8 mouse cellular contexts compared by ENCODE assay signal in genomic region chr9:9238438-9239391, GRCm38 (mm10). TPM values are rescaled to one million over a fixed set of nuclear protein-coding genes. Genes with fewer than 3 reads are reported as not detected.
DNase-seq lines count a peak whose midpoint lies in the region; ATAC-seq and TF ChIP-seq lines count a peak whose summit lies in the region.

Arhgap42 (minus strand) TSS chr9:9239101.

- 0 out of 2 replicates have a peak, but pooled peaks cover under 1% of the 10 kb centered on the region for H3K36me3 ChIP-seq in hindbrain, embryonic 10.5 days
- H3K36me3 ChIP-seq in lung, embryonic 14.5 days (ENCODE audit: insufficient read depth): no peaks in the 10 kb centered on the region

- peak within 1 kb of the TSS; percentile 88 for H3K4me3 ChIP-seq in hindbrain, embryonic 10.5 days
- H3K4me3 ChIP-seq in lung, embryonic 14.5 days (ENCODE audit: low read depth, low read length): peak within 1 kb of the TSS; percentile 79

- peak; percentile 90 for DNase-seq in ZHBTc4 (ENCODE audit: low read depth, low spot score)
- peak; percentile 54 to 59 for DNase-seq in cerebellum, postnatal 14 days
- peak; percentile 13 to 31 for DNase-seq in frontal cortex, postnatal 14 days (ENCODE audit: low spot score in 2 of 2)
- peak; percentile 79 for DNase-seq in hindbrain, embryonic 10.5 days (ENCODE audit: low spot score)
- DNase-seq in layer of hippocampus, adult 9-11 months: peak; percentile 18
- DNase-seq in lung, embryonic 14.5 days: peak; percentile 91
- DNase-seq in retina, embryonic 14.5 days (ENCODE audit: low spot score): peak; percentile 81
- peak; percentile 60 to 73 for DNase-seq in urinary bladder, postnatal 36 days (ENCODE audit: low spot score in 2 of 2)

- H3K9me3 ChIP-seq in hindbrain, embryonic 10.5 days: no peaks in the 10 kb centered on the region
- no peaks in the 10 kb centered on the region for H3K9me3 ChIP-seq in lung, embryonic 14.5 days (ENCODE audit: low read depth, low read length)

- peak within 1 kb of the TSS; percentile 97 for H3K27ac ChIP-seq in hindbrain, embryonic 10.5 days
- peak within 1 kb of the TSS; percentile 97 for H3K27ac ChIP-seq in lung, embryonic 14.5 days (ENCODE audit: low read depth)

- TF ChIP-seq CTCF in lung, embryonic 14.5 days (IDR thresholded peaks at IDR 0.05; ENCODE audit: low read depth): peak; percentile 78

- H3K4me2 ChIP-seq in lung, embryonic 14.5 days: peak within 1 kb of the TSS; percentile 71

- peaks cover 24% of the 10 kb centered on the region for H3K4me1 ChIP-seq in hindbrain, embryonic 10.5 days (replicated peaks)
- peaks cover 5% of the 10 kb centered on the region for H3K4me1 ChIP-seq in lung, embryonic 14.5 days (ENCODE audit: insufficient read depth)

- WGBS in hindbrain, embryonic 10.5 days: under 1% methylated on average over 61 of the region's 78 CpGs
- under 1% methylated on average over 76 of the region's 78 CpGs for WGBS in lung, embryonic 14.5 days

- peak; percentile 97 for ATAC-seq in lung, embryonic 14.5 days (ENCODE audit: insufficient read depth)

- 0 out of 2 replicates have a peak, but pooled peaks cover 6% of the 10 kb centered on the region for H3K27me3 ChIP-seq in hindbrain, embryonic 10.5 days (ENCODE audit: insufficient read depth, poor library complexity, severe bottlenecking)
- H3K27me3 ChIP-seq in lung, embryonic 14.5 days (ENCODE audit: insufficient read depth, low read length): no peaks in the 10 kb centered on the region

- H3K9ac ChIP-seq in lung, embryonic 14.5 days: peak within 1 kb of the TSS; percentile 95

RNA-seq across cellular contexts. Expression of gene Arhgap42, which starts in this region (rescaled TPM):
- 23.5 and 23.6 TPM in 2 replicates for polyA plus RNA-seq in hindbrain, embryonic 10.5 days (2016; fragmentation: Nextera tagmentation; extraction: Ambion mirVana)
- polyA plus RNA-seq in lung, embryonic 14.5 days (2014; fragmentation: Nextera tagmentation; extraction: Ambion mirVana): 44.2 and 45.8 TPM in 2 replicates

Comparison
In these comparisons a context has a peak if more than half of its experiments do, and no peak if none do; other contexts are left out.
1. Peak in every context shown above with its lines: DNase-seq, ATAC-seq, H3K4me3 ChIP-seq and H3K27ac ChIP-seq.
2. DNase-seq: peak in every context shown above with its lines; median percentile 91 in lung, embryonic 14.5 days; 90 in ZHBTc4; 81 in retina, embryonic 14.5 days; 79 in hindbrain, embryonic 10.5 days; 66 in urinary bladder, postnatal 36 days; 56 in cerebellum, postnatal 14 days; 22 in frontal cortex, postnatal 14 days; 18 in layer of hippocampus, adult 9-11 months.